Mouse (Mus musculus): ENCODE measurements around the gene Wdr13.
A peak's percentile ranks its signal among the peaks of the same experiment; 100 is the strongest.

DNA sequence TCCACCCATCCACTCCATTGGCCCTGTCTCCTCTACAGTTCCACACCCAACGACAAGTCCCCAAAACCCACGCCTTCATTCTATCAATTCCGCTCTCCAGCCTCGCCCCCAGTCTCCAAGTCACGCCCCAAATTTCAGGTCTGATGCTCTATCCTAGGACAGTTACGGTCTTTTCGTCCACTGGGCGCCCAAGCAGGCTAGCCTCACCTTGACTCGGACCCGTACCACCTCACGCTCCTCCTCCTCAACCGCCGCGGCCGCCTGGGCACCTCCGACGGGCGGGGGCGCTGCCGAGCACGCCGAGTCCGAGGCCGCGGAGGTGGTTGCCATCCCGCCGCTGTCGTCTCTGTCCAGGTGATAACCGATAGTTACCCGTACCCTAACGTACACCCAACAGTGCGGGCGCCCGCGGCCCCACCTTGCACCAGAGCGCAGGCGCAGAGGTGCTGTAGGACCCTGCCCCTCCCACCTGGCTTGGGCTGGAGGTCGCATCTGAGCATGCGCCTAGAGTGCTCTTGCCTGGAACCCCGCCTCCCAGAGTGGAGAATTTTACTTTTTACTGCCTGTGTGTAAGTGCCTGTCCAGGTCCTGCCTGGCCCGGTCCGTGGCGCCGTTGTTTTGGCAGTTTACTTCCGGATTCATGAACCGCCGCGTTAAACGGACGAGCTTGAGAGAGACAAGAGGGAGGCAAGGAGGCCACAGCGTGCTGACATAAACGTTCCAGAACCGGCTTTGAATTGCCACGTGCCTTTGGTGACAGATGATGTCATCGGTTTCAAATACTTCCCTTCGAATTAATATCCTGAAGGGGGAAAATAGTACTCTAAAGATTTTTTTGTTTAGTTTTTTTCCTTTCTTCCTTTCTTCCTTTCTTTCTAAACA lies 43.1 kb upstream of the Wdr13 start, which contains the start of gene Tbc1d25:
- TF ChIP-seq POLR2A (IDR thresholded peaks at IDR 0.05; ENCODE audit: control insufficient read depth, low read depth, low read length) (peak; percentile 65), CTCF (IDR thresholded peaks at IDR 0.05; ENCODE audit: control insufficient read depth, insufficient read depth, insufficient replicate concordance, low read depth, low read length) (0 out of 2 replicates have a peak, but pooled peaks have one; percentile 1)

Measured in testis, adult 2 months (tissue).